Mouse (Mus musculus): Measurements from ENCODE around the gene Gspt2.
"Not testable (repeated sequence)": the region's sequence is repeated elsewhere in the genome, so short reads cannot be mapped to it uniquely, and the experiment has no call there.

Gene Gspt2

GRCm38 (mm10) chrX:94635961-94636563 lies at the start of gene Gspt2:
Gspt2 (plus strand) TSS chrX:94636069.
- in situ Hi-C loops (cut with MboI; ENCODE audit: low sequenced_read_pairs) = no loop called here

GRCm38 (mm10) chrX:94624835-94625803 lies 10.8 kb upstream of the Gspt2 start:
- in situ Hi-C loops (cut with MboI; ENCODE audit: low sequenced_read_pairs) = no loop called here

- in situ Hi-C loops (cut with MboI; ENCODE audit: low sequenced_read_pairs) = no loop called here
Observed at GRCm38 (mm10) chrX:94636911-94637310, 1.0 kb downstream of the Gspt2 start.

GRCm38 (mm10) chrX:94648541-94648940 lies 12.7 kb downstream of the Gspt2 start:
- in situ Hi-C loops (cut with MboI; ENCODE audit: low sequenced_read_pairs) = no loop called here

GRCm38 (mm10) chrX:94657734-94658133 lies 21.9 kb downstream of the Gspt2 start:
- in situ Hi-C loops (cut with MboI; ENCODE audit: low sequenced_read_pairs) = no loop called here

GRCm38 (mm10) chrX:94670814-94671213 lies 34.9 kb downstream of the Gspt2 start:
- in situ Hi-C loops (cut with MboI; ENCODE audit: low sequenced_read_pairs) = no loop called here

- in situ Hi-C loops (cut with MboI; ENCODE audit: low sequenced_read_pairs) = no loop called here
Observed at GRCm38 (mm10) chrX:94674977-94675376, 39.1 kb downstream of the Gspt2 start.

- in situ Hi-C loops (cut with MboI; ENCODE audit: low sequenced_read_pairs) = not testable (repeated sequence)
Observed at GRCm38 (mm10) chrX:94681581-94681980, 45.7 kb downstream of the Gspt2 start.

GRCm38 (mm10) chrX:94689593-94689992 lies 53.7 kb downstream of the Gspt2 start:
- in situ Hi-C loops (cut with MboI; ENCODE audit: low sequenced_read_pairs) = not testable (repeated sequence)
